Mouse (Mus musculus) adrenal gland, postnatal 4 days (tissue): ENCODE results near the gene Atg101. TPM values are rescaled to one million over a fixed set of nuclear protein-coding genes. Genes with fewer than 3 reads are reported as not detected.

Experiments
- DNase-seq, 2 experiments: peaks; one replicate each; pipeline ENCODE4 v3.0.0; 2021 to 2022; ENCODE audit warnings: low spot score in 2 of 2, mixed read lengths in 2 of 2
- total RNA-seq, 2 experiments: library from RNA; stranded (reverse); gene quantifications; 2 replicates each; pipeline ENCODE4 v1.2.3; 2021

Gene Atg101
- total RNA-seq, 2 experiments from 2014 or later, result 37.8 to 38.9 TPM

GRCm38 (mm10) chr15:101253886-101254795 lies 29.9 kb upstream of the Atg101 start, which contains the start of gene Nr4a1:
Gene Nr4a1, plus strand, starts transcription at chr15:101254269.
- DNase-seq, result peak; percentile 40 to 58

DNA sequence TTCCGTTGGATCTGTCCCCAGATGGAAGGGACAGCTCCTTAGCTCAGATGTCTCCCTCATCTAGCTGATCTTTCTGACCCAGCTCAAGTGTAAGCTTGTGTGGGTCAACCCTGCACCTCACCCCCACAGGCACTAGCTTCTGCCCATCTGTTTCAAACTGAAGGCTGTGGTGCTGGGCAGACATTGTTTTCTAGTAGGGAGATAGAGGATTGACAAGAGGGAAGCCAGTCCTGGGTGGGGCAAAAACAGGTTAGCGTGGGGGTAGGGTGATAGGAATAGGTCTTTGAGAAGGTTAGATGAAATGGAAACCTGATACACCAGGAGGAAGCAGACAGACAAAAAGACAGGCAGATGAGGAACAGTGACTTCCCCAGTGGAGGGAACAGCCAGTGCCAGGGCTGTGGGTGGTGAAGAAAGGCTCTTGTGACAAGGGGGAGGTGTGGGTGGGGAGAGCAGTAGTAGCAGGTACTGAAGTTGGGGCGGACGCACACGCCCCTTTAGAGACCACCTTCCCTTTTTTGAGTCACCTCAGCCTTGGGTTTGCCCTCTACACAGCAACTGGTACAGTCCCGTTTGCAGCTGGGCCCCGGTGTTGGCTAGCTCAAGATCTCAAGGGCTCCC lies 28.1 kb upstream of the Atg101 start:
- no peak for DNase-seq

- DNase-seq, result no peak
These were observed 27.4 kb upstream of the Atg101 start for GRCm38 (mm10) chr15:101256463-101257206.

DNA sequence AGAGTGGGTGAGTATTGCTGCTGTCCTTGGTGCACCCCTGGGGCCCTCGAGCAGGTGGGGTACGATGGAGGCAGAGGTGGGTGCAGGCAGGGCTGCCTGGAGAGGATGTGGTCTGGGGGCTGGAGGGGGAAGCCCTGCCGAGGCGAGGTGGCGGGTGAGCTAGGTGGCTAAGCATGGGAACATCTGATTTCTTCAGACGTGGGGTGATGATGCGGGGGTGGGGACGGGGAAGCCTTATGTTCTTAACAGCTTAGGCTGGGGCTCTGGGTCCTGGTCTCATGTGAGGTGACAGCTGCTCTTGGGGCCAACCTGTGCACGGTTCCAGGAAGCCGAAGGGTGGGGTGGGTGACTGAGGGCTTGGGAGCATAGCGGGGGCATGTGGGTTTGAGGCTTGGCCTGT lies 25.7 kb upstream of the Atg101 start:
- no peak for DNase-seq

- DNase-seq, result no peak
These were observed 24.1 kb upstream of the Atg101 start for GRCm38 (mm10) chr15:101259922-101260321.

DNA sequence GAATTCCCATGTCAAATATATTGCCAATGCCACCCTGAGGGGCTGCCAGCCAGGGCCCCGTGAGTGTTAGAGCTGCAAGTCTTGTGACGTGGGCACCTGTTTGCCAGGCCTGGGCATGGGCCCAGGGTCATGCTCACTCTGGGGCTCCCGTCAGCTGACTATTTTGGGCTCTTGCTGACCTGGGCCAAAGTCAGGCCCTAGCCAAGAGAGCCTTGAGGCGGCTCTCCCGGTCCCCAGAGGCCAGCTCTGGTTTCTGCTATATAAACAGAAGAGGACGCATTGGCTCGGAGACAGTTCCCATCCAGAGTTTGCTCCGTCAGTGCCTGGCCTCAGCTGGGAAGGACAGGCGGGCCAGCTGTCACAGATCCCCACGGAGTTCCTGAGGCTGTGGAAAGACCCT lies 23.7 kb upstream of the Atg101 start:
- no peak for DNase-seq

GRCm38 (mm10) chr15:101260874-101261622 lies 23.0 kb upstream of the Atg101 start:
- DNase-seq, result no peak

- DNase-seq, result no peak
These were observed 21.6 kb upstream of the Atg101 start for GRCm38 (mm10) chr15:101262502-101262901.

GRCm38 (mm10) chr15:101266132-101266963 lies 17.7 kb upstream of the Atg101 start:
- DNase-seq, result peak; percentile 93

DNA sequence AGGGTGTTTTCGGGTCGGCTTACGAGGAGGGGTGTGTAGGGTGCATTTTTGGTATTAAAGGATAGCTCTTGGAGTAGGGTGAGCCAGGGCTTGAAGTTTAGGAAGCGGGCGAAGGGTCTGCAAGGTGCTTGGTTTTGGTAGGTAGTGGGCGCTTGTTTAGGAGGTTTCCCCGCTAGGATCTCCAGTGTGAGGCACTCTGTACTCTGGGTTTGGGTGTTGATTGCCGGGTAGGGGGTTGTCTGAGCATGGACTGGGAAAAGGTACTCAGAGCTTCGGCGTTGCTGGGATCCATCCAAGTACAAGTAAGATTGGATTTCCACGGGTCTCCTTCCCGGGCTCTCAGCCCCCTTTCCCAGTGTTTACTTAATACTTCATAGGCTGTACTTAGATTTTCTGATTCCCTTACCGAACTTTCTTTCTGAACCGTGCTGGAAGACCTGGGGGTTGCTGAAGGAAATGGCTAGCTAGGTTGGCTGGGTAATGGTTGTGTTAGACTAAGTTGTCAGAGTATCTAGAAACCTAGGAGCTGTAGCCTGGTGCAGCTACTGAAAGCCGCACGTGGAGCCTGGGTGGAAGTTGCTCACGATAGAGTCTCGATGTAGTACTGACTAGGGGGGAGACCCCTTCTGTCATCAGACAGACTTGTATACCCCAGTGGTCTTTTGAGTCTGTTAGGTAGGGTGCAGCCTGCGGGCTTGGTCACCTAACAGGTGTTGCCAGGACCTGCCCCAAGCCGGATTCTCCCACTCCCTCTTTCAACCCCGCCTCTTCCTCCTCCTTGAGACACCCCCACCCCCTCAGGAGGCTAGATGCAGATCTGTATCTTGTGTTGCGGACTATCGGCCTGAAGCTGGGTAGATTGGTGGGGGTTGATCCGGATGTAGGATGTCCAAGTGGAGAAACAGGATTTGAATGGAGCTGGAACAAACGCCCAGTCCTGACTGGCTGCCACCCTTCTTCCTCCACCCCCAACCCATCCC lies 16.7 kb upstream of the Atg101 start:
- peak in 1 of 2 experiments; percentile 10 for DNase-seq

DNA sequence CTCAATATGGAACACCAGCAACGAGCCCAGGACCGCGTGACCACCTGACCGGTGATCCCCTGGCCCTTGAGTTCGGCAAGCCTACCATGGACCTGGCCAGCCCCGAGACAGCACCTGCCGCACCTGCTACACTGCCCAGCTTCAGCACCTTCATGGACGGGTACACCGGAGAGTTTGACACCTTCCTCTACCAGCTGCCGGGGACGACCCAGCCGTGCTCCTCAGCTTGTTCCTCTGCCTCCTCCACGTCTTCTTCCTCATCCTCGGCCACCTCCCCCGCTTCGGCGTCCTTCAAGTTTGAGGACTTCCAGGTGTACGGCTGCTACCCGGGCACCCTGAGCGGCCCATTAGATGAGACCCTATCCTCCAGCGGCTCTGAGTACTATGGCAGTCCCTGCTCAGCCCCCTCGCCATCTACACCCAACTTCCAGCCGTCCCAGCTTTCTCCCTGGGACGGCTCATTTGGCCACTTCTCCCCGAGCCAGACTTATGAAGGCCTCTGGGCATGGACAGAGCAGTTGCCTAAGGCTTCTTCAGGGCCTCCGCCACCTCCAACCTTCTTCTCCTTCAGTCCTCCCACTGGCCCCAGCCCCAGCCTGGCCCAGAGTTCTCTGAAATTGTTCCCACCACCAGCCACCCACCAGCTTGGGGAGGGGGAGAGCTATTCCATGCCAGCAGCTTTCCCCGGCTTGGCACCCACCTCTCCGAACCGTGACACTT lies 13.8 kb upstream of the Atg101 start:
- DNase-seq, result no peak

DNA sequence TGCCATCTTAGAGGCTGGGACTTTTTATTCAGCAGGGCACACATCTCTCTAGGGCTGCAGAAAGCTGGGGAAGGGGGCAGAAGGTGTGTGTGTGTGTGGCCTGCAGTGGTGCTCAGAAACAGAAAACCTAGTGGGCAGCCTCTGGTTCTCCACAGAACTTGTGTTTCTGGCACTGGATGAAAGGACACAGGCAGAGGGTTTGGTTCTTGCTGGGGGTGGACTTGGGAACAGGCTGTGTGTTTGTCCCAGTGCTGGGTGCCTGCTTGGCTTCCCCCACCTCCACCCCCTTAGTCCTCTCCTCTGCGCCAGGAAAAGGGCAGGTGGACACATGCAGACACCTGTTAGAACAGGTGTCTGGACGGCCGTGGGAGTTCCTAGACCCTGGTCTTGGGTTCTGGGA lies 13.0 kb upstream of the Atg101 start:
- no peak for DNase-seq

DNA sequence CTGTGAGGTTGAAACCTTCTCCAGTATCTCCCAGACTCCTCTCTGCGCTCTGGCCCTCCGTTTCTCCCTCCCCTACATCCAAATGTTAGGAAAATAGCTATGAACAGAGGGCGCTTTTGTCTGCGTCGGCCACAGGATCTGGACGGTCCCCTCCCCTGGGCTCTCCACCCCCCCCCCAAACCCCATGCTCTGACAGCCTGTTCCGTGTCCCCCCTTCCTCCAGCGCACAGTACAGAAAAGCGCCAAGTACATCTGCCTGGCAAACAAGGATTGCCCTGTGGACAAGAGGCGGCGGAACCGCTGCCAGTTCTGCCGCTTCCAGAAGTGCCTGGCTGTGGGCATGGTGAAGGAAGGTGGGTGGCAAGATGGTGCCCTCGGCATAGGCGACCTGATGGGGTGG lies 12.6 kb upstream of the Atg101 start:
- no peak for DNase-seq

DNA sequence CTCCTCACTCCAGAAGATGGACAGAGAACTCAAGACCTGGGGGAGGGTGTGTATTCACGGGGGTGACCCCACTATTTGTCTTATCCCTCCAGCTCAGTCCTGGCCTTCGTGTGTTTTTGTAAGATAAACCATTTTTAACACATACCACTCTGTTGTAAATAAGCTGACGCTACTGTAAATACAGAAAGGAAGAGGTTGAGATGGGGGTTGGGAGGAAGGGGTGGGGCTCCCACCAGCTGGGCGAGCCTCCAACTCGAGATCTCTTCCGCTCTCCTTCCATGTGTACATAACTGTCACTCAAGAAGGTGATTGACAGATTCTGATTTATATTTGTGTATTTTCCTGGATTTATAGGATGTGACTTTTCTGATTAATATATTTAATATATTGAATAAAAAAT lies 9.7 kb upstream of the Atg101 start:
- DNase-seq, result no peak

DNA sequence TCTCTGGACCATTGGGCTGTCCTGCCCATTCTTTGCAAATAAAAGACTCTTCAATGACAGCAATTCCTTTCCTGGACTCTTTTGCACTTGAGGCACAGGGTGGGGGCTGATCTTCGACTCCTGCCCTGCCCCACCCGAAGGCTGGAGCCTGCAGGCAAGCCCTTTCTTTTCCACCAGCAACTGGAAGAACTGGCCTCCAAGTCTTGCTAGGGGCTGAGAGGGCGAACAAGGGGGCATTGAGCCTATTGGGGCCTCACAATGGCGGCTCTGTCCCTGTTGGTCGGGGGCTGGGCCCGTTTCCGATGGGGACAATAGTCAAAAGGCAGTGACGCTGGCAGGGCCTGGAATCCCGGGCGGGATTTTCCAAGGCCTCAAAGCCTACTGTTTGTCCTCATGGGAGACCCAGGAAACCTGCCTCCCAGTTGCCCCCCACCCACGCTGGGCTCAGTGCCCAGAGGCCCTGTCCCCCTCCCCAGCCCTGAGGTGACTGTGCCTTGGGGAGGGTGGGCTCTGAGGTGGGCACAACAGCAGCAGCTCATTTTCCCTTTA lies 6.6 kb upstream of the Atg101 start:
- DNase-seq, result no peak

DNA sequence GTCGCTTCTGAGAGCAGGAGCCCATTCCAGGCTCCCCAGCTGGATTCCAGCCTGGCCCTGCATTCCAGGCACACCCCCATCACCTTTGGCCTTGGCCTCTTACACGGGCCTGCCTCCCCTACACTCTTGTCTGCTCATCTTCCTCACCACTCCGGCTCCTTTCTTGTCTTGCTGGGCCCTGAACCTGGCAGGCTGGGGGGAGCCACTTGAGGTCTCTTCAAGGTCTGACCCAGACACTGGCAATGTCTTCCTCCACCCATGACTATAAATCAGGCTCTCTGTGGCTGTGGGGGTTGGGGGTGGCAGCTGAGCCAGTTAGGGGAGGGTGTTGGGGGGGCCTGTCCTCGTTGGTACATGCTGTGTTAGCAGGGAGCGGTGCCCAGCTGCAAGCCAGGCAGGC lies 5.5 kb upstream of the Atg101 start:
- DNase-seq, result peak in 1 of 2 experiments; percentile 22

- peak in 1 of 2 experiments; percentile 60 for DNase-seq
These were observed 4.6 kb upstream of the Atg101 start for GRCm38 (mm10) chr15:101279430-101279999.

DNA sequence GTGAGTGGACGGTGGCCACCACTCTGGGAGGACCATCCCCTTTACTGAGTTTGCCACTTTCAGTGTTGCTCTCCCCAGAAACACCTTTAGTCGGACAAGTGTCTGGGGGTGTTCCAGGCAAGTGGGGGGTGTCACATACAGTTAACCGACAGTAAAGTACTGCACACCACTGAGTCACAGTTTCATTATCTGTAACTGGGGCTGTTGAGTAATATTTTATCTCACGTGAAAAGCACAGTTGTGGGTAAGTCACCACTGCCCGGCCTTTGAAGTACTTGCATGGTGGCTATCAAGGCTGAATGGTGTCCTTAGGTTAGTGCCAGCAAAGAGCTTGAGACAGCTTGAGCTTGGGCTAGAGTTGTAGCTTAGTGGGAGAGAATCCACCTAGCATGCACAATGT lies 1.6 kb upstream of the Atg101 start:
- no peak for DNase-seq
